Mouse (Mus musculus) ZHBTc4 (cell line): Measurements from ENCODE around the gene Ap5b1.
A peak's percentile ranks its signal among the peaks of the same experiment; 100 is the strongest.

Experiments used
- DNase-seq: peaks from one replicate; pipeline ENCODE4 v3.0.0-alpha.2; 2011; ENCODE audit warnings: low read depth, low spot score

Ap5b1 gene

GRCm38 (mm10) chr19:5567534-5568469 is at the start of gene Ap5b1:
TSS of gene Ap5b1 (plus strand) at chr19:5568025.
- peak; percentile 93 for DNase-seq

- DNase-seq = no peak
Observed at GRCm38 (mm10) chr19:5518721-5519120, 49.1 kb upstream of the Ap5b1 start.

GRCm38 (mm10) chr19:5525204-5525603 is 42.6 kb upstream of the Ap5b1 start:
- DNase-seq = no peak

GRCm38 (mm10) chr19:5529325-5530137 is 38.3 kb upstream of the Ap5b1 start:
- peak; percentile 98 for DNase-seq

- no peak for DNase-seq
Observed at GRCm38 (mm10) chr19:5530138-5530524, 37.7 kb upstream of the Ap5b1 start.

GRCm38 (mm10) chr19:5532520-5532919 is 35.3 kb upstream of the Ap5b1 start:
- no peak for DNase-seq

GRCm38 (mm10) chr19:5538786-5539185 is 29.0 kb upstream of the Ap5b1 start:
- peak; percentile 59 for DNase-seq

- DNase-seq = no peak
Observed at GRCm38 (mm10) chr19:5543362-5543761, 24.5 kb upstream of the Ap5b1 start.

- no peak for DNase-seq
Observed at GRCm38 (mm10) chr19:5544031-5544430, 23.8 kb upstream of the Ap5b1 start.

GRCm38 (mm10) chr19:5547471-5548056 is 20.3 kb upstream of the Ap5b1 start:
- no peak for DNase-seq

- DNase-seq = no peak
Observed at GRCm38 (mm10) chr19:5553802-5554201, 14.0 kb upstream of the Ap5b1 start.

- no peak for DNase-seq
Observed at GRCm38 (mm10) chr19:5554212-5554611, 13.6 kb upstream of the Ap5b1 start.

- no peak for DNase-seq
Observed at GRCm38 (mm10) chr19:5558169-5558568, 9.7 kb upstream of the Ap5b1 start.

GRCm38 (mm10) chr19:5558770-5559169 is 9.1 kb upstream of the Ap5b1 start:
- no peak for DNase-seq

GRCm38 (mm10) chr19:5559229-5559628 is 8.6 kb upstream of the Ap5b1 start:
- DNase-seq = no peak

GRCm38 (mm10) chr19:5559631-5560456 is 8.0 kb upstream of the Ap5b1 start:
- DNase-seq = peak; percentile 51

GRCm38 (mm10) chr19:5560457-5561041 is 7.3 kb upstream of the Ap5b1 start, which contains the start of gene Ovol1:
TSS of gene Ovol1 (minus strand) at chr19:5560646.
- peak; percentile 28 for DNase-seq

- no peak for DNase-seq
Observed at GRCm38 (mm10) chr19:5561252-5561790, 6.5 kb upstream of the Ap5b1 start.

GRCm38 (mm10) chr19:5561886-5562285 is 5.9 kb upstream of the Ap5b1 start:
- DNase-seq = no peak

GRCm38 (mm10) chr19:5562776-5563175 is 5.0 kb upstream of the Ap5b1 start:
- no peak for DNase-seq
